In the genomic region with DNA sequence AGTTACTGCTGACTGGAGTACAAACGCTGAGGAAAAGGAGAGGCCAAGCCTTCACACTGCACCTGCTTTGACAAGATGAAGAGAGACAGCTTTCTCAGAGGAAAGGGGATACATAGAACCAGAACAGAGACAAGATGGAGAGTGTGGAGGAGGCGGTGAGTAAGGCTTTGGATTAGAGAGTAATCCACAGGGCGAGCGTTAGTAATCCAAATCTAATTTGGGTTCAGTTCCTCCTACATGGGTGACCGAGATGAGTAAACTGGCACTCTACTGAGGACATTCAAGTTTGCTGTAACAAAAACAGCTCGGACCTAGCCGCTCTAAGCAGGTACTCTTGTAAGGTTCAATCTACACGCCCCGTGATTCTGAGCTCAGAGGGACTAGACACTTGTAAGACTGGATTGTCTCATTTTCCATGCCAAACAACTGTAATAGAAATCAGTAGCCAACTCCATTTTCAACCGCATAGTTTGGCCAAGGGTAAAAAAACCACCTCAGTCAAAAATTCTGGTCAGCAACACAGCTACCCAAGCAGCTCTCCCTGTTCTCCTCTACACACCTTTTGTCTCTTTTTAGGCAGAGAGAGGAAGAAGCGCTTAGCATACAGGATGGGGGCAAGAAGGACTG, we compare ENCODE assay signal across 8 mouse cellular contexts. TPM values are rescaled to one million over a fixed set of nuclear protein-coding genes. Genes with fewer than 3 reads are reported as not detected.
A peak's percentile ranks its signal among the peaks of the same experiment; 100 is the strongest.
DNase-seq lines count a peak whose midpoint lies in the region; ATAC-seq and TF ChIP-seq lines count a peak whose summit lies in the region.

No protein-coding gene starts in this region.

- H3K9ac ChIP-seq in forebrain, embryonic 14.5 days (ENCODE audit: low read length) = peak overlapping the region; percentile 79
- peak overlapping the region; percentile 81 for H3K9ac ChIP-seq in liver, embryonic 15.5 days

- intact Hi-C loops in gastrocnemius, adult 2 months (cut with DNase I) = loop anchor here (5.0 kb wide), 2 partner anchors 43 to 62 kb away; a partner anchor contains a TSS

- H3K4me2 ChIP-seq in forebrain, embryonic 14.5 days (ENCODE audit: low read length) = peak overlapping the region; percentile 85
- H3K4me2 ChIP-seq in liver, embryonic 15.5 days = peak overlapping the region; percentile 98

- H3K27ac ChIP-seq in gastrocnemius, adult 2 months = peak overlapping the region; percentile 90; the same call in 1 of the 2 replicates
- no peak overlapping the region for H3K27ac ChIP-seq in forebrain, embryonic 14.5 days (ENCODE audit: low read depth, low read length)
- H3K27ac ChIP-seq in liver, embryonic 15.5 days (replicated peaks) = no peak overlapping the region

- WGBS in forebrain, embryonic 14.5 days = 66% methylated on average over 11 of the region's 11 CpGs
- WGBS in liver, embryonic 15.5 days (ENCODE audit: insufficient replicate concordance) = 57% methylated on average over 11 of the region's 11 CpGs

- no peak for ATAC-seq in forebrain, embryonic 14.5 days
- ATAC-seq in liver, embryonic 15.5 days (ENCODE audit: insufficient read depth) = no peak

- no peaks in the 10 kb centered on the region for H3K27me3 ChIP-seq in forebrain, embryonic 14.5 days (replicated peaks; ENCODE audit: control insufficient read depth, insufficient read depth, low read length)
- H3K27me3 ChIP-seq in liver, embryonic 15.5 days = no peaks in the 10 kb centered on the region

- peak overlapping the region; percentile 94 for H3K4me3 ChIP-seq in gastrocnemius, adult 2 months
- peak overlapping the region; percentile 70 for H3K4me3 ChIP-seq in forebrain, embryonic 14.5 days (ENCODE audit: low read depth, low read length)
- H3K4me3 ChIP-seq in liver, embryonic 15.5 days (replicated peaks) = peak overlapping the region; percentile 77

- no peak for TF ChIP-seq CTCF in gastrocnemius, adult 2 months (IDR thresholded peaks at IDR 0.05)

- no peaks in the 10 kb centered on the region for H3K9me3 ChIP-seq in forebrain, embryonic 14.5 days (replicated peaks; ENCODE audit: control insufficient read depth, low read length)
- no peaks in the 10 kb centered on the region for H3K9me3 ChIP-seq in liver, embryonic 15.5 days (replicated peaks)

- no peak for DNase-seq in gastrocnemius, adult 2 months
- no peak for DNase-seq in gastrocnemius, postnatal 25 days
- peak; percentile 21 for DNase-seq in CD4-positive helper T cell, adult 2 months (ENCODE audit: low read depth, low spot score)
- no peak for DNase-seq in forebrain, embryonic 14.5 days (ENCODE audit: low spot score)
- no peak for DNase-seq in embryo, embryonic 11 days
- no peak for DNase-seq in spleen, adult 12 weeks (ENCODE audit: low spot score)
- no peak for DNase-seq in cerebellum, adult 9-11 months

- peaks cover 44% of the 10 kb centered on the region for H3K36me3 ChIP-seq in forebrain, embryonic 14.5 days (ENCODE audit: control insufficient read depth, insufficient read depth, low read length)
- H3K36me3 ChIP-seq in liver, embryonic 15.5 days (replicated peaks) = peaks cover 36% of the 10 kb centered on the region

- peaks cover 12% of the 10 kb centered on the region for H3K4me1 ChIP-seq in forebrain, embryonic 14.5 days (ENCODE audit: control insufficient read depth, insufficient read depth, low read length)
- peaks cover 30% of the 10 kb centered on the region for H3K4me1 ChIP-seq in liver, embryonic 15.5 days (replicated peaks)

RNA-seq across cellular contexts. Expression of a gene that starts 1.7 kb away (rescaled TPM):
- 100 to 1,000 TPM in 1 of 2 experiments, 10 to 100 TPM in 1; 76.6 to 103 TPM for total RNA-seq in gastrocnemius, adult 2 months (2021)
- total RNA-seq in gastrocnemius, postnatal 25 days (2021) = 10 to 100 TPM; 61.7 to 64.2 TPM
- 86.0 and 106 TPM in 2 replicates for polyA plus RNA-seq in forebrain, embryonic 14.5 days (2014; fragmentation: Nextera tagmentation; extraction: Ambion mirVana)
- polyA plus RNA-seq in liver, embryonic 15.5 days (2015; fragmentation: Nextera tagmentation; extraction: Ambion mirVana) = 24.5 and 25.4 TPM in 2 replicates

RNA-seq across cellular contexts. Expression of a gene that starts 43.5 kb away (rescaled TPM):
- 1 to 10 TPM; 3.0 to 4.4 TPM for total RNA-seq in gastrocnemius, adult 2 months (2021)
- total RNA-seq in gastrocnemius, postnatal 25 days (2021) = 1 to 10 TPM; 3.1 to 3.8 TPM
- polyA plus RNA-seq in forebrain, embryonic 14.5 days (2014; fragmentation: Nextera tagmentation; extraction: Ambion mirVana) = 16.1 and 17.1 TPM in 2 replicates
- 3.3 and 3.7 TPM in 2 replicates for polyA plus RNA-seq in liver, embryonic 15.5 days (2015; fragmentation: Nextera tagmentation; extraction: Ambion mirVana)
